Mouse (Mus musculus) heart, embryonic 11.5 days (tissue): ENCODE results near the gene Cenpu. TPM values are rescaled to one million over a fixed set of nuclear protein-coding genes. Genes with fewer than 3 reads are reported as not detected.
"Not testable (repeated sequence)": the region's sequence is repeated elsewhere in the genome, so short reads cannot be mapped to it uniquely, and the experiment has no call there.

ENCODE experiments used
- ATAC-seq: fragments of 200-750 bp; cut with Nextera tagmentation; replicated peaks from 2 replicates; pipeline ENCODE4 v1.8.0; 2017; ENCODE audit warnings: moderate library complexity; ENCODE audit not compliant: insufficient number of reproducible peaks, low FRiP score, low TSS enrichment
- H3K27ac ChIP-seq: fragments of 300-500 bp; sonication (generic); 2 replicates; pipeline ENCODE4 v1.5.1; 2014; ENCODE audit warnings: mild to moderate bottlenecking, low read depth, low read length
- H3K27me3 ChIP-seq: fragments of 300-500 bp; sonication (generic); 2 replicates; pipeline ENCODE4 v1.6.1; 2014; ENCODE audit warnings: mild to moderate bottlenecking, low read length, mixed read lengths; ENCODE audit not compliant: control insufficient read depth, insufficient read depth
- H3K36me3 ChIP-seq: fragments of 300-500 bp; sonication (generic); 2 replicates; pipeline ENCODE4 v1.6.1; 2014; ENCODE audit warnings: mild to moderate bottlenecking, low read length, moderate library complexity, mixed read lengths; ENCODE audit not compliant: control insufficient read depth, insufficient read depth
- H3K4me1 ChIP-seq: fragments of 300-500 bp; sonication (generic); 2 replicates; pipeline ENCODE4 v1.6.1; 2014; ENCODE audit warnings: low read length; ENCODE audit not compliant: control insufficient read depth, insufficient read depth
- H3K4me2 ChIP-seq: fragments of 300-500 bp; sonication (generic); 2 replicates; pipeline ENCODE4 v1.6.1; 2014; ENCODE audit warnings: mild to moderate bottlenecking, moderate library complexity
- H3K4me3 ChIP-seq: fragments of 300-500 bp; sonication (generic); 2 replicates; pipeline ENCODE4 v1.5.1; 2014; ENCODE audit warnings: low read depth, low read length
- H3K9ac ChIP-seq: fragments of 300-500 bp; sonication (generic); 2 replicates; pipeline ENCODE4 v1.6.1; 2014; ENCODE audit warnings: mild to moderate bottlenecking, low read depth, low read length, moderate library complexity
- H3K9me3 ChIP-seq: fragments of 300-500 bp; sonication (generic); replicated peaks from 2 replicates; pipeline ENCODE4 v1.6.1; 2016; ENCODE audit warnings: low read length; ENCODE audit not compliant: control insufficient read depth
- WGBS: fragments of 180-500 bp; shearing (Covaris S2); extraction: QIAGEN DNeasy Blood & Tissue Kit; methylation state at CpG from one replicate; pipeline ENCODE4 v1.1.7; 2014; ENCODE audit not compliant: insufficient replicate concordance; 5-methylcytosine and 5-hydroxymethylcytosine counted together
- polyA plus RNA-seq: library from polyadenylated mRNA; unstranded; fragments of >200 nt; fragmentation: Nextera tagmentation; extraction: Ambion mirVana; gene quantifications from 2 replicates; pipeline ENCODE4 v1.2.1, GENCODE M21; 2014

The Cenpu gene
- polyA plus RNA-seq, 1 experiment from 2014 or later: 18.4 TPM

DNA sequence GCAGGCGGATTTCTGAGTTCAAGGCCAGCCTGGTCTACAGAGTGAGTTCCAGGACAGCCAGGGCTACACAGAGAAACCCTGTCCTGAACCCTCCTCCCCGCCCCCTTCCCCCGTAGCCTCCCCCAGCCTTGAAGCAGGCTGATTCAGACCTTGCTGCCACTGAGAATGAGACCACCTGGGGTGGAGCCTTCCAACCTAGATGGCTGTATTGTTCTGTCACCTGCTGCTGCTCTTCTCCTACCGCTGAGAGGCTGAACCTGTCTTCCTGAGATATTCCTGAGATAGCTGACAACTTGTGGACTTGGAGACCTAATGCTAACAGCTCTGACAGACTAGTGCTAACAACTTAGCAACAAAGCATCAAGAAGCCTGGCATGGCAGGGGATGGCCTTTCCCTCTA, 32.5 kb downstream of the Cenpu start:
- H3K36me3 ChIP-seq, H3K4me2 ChIP-seq, ATAC-seq, H3K27me3 ChIP-seq, H3K4me3 ChIP-seq, H3K27ac ChIP-seq, H3K9ac ChIP-seq, H3K9me3 ChIP-seq, H3K4me1 ChIP-seq: not testable (repeated sequence)
- WGBS: 58% methylated on average over 4 of the region's 4 CpGs

DNA sequence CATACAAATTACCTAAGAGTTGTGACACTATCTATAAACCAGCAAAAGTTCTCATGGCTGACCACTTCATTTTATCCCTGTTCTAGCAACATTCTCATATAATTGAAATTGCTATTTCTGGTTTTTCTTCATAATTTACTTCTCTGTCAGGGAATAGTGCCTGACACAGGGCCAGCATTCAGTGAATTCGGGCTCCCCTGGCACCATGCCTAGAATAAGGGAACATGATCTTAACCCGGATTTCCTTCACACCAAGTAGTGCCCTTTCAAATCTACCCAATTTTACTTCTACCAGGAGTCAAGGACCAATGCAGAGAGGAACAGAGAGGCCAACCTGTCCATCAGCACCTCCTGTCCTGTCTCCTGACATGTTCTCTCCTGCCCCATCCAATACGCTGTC, 33.7 kb downstream of the Cenpu start:
- no peak for ATAC-seq
- Histone ChIP-seq H3K27me3 (no peaks in the 10 kb centered on the region), H3K4me1 (no peaks in the 10 kb centered on the region), H3K9me3 (no peaks in the 10 kb centered on the region), H3K4me2 (no peak overlapping the region), H3K4me3 (no peak overlapping the region), H3K9ac (no peak overlapping the region), H3K27ac (no peak overlapping the region), H3K36me3 (no peaks in the 10 kb centered on the region)
- 81% methylated on average over 3 of the region's 3 CpGs for WGBS

DNA sequence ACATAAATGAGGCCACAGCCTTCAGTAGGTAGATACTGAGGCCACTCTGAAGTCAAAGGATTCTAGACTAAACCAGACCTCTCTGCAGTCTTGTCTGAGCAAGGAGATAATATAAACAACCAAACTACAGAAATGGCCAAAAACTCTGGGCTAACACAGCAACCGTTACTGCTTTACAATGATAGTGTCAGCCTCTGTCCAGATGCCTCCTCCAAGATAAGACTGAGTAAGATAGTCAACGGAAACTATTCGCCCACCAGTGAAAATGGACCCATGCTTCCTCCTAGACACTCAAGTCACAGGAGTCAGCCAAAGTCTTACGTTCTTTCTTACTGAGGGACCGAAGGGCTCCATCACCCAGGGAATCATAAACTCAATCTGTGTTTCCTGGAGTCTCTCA, 36.1 kb downstream of the Cenpu start:
- 57% methylated on average over 5 of the region's 5 CpGs for whole genome bisulfite sequencing
- no peaks in the 10 kb centered on the region for H3K27me3 ChIP-seq
- H3K4me3 ChIP-seq: no peak overlapping the region
- no peaks in the 10 kb centered on the region for H3K9me3 ChIP-seq
- H3K4me1 ChIP-seq: peaks cover 1% of the 10 kb centered on the region; the same call in 1 of the 2 replicates
- H3K27ac ChIP-seq: no peak overlapping the region
- ATAC-seq: no peak
- no peaks in the 10 kb centered on the region for H3K36me3 ChIP-seq
- no peak overlapping the region for H3K4me2 ChIP-seq
- H3K9ac ChIP-seq: no peak overlapping the region

DNA sequence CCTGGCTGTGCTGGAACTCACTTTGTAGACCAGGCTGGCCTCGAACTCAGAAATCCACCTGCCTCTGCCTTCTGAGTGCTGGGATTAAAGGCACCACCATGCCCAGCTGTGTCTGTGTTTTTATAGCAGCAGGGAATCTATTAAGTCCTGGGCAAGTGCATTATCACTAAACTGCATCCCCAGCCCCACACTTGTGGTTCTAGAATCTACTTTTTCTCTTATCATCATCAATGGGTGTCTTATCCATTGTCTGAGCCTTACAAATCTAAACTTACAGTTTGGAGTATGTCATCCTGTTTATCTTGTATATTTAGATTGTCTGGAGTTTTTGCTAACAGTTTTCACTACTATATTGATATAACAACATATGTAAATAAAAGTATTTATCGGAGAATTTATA, 36.8 kb downstream of the Cenpu start:
- ATAC-seq: no peak
- peaks cover 4% of the 10 kb centered on the region; the same call in 1 of the 2 replicates for H3K4me1 ChIP-seq
- no peaks in the 10 kb centered on the region for H3K9me3 ChIP-seq
- H3K27me3 ChIP-seq: no peaks in the 10 kb centered on the region
- H3K9ac ChIP-seq: no peak overlapping the region
- H3K27ac ChIP-seq: no peak overlapping the region
- no peaks in the 10 kb centered on the region for H3K36me3 ChIP-seq
- no peak overlapping the region for H3K4me3 ChIP-seq
- WGBS: 92% methylated on average over 2 of the region's 2 CpGs
- H3K4me2 ChIP-seq: no peak overlapping the region

DNA sequence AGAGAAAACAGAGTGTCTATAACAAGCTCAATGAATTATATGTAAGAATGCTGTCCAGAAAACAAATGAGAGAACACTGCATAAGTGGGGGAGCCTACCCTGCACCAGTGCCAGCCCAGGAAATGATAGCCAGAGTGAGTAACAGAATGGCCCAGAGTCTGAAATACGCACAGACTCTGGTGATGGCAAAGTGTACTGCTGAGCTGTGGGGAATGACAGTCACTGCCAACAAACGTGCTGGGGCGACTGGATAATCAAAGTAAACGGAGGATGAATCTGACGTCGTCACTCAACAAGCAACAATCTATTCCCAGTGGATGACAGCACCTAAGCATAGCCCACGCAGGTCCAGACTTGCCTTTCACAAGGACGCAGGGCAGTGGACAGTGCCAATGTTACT, 41.2 kb downstream of the Cenpu start:
- H3K4me1 ChIP-seq: peaks cover 6% of the 10 kb centered on the region
- no peaks in the 10 kb centered on the region for H3K36me3 ChIP-seq
- no peak for ATAC-seq
- WGBS: 58% methylated on average over 8 of the region's 8 CpGs
- no peak overlapping the region for H3K27ac ChIP-seq
- H3K9ac ChIP-seq: no peak overlapping the region
- no peak overlapping the region for H3K4me3 ChIP-seq
- H3K9me3 ChIP-seq: no peaks in the 10 kb centered on the region
- H3K27me3 ChIP-seq: no peaks in the 10 kb centered on the region
- H3K4me2 ChIP-seq: no peak overlapping the region

DNA sequence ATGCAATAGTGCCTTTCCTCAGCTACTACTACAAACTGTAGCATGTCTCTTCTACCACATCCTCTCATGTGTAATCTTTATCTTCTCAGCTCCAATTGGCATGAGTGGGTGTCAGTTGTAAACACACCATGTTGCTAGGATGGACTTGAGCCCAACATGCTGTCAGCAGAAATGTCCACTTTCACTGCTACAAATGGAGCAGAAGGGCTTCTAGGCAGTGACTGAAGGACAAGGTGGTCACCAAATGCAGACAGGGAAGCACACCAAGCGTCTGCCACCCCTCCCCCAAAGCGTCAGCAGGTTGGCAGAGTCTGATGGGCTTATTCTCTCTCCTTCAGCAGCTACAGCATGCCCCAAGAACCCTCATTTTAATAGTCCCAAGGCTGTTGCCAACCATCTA, 41.9 kb downstream of the Cenpu start:
- WGBS: 53% methylated on average over 2 of the region's 2 CpGs
- Histone ChIP-seq H3K36me3 (no peaks in the 10 kb centered on the region), H3K4me2 (no peak overlapping the region), H3K9me3 (no peaks in the 10 kb centered on the region), H3K9ac (no peak overlapping the region), H3K4me3 (no peak overlapping the region), H3K4me1 (peaks cover 13% of the 10 kb centered on the region), H3K27me3 (no peaks in the 10 kb centered on the region), H3K27ac (no peak overlapping the region)
- ATAC-seq: no peak

DNA sequence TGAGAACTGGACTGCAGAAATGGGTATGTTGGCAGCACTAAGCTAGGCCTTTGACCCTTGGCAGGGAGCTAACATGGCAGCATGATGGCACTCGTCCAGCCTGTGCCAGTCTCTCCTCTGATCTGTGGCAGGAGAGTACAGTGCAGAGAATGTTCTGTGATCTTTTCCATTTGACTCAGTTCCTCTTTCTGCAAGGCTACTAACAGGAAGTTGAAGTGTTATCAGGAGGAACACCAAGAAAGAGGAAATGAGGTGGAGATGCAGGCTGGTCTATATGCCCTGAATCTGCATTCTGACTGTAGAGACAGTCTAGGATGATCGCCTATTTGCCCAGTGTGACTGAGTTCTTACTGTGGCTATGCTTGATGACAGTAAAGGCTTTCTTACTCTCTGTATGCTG, 43.8 kb downstream of the Cenpu start:
- 56% methylated on average over 2 of the region's 2 CpGs for WGBS

DNA sequence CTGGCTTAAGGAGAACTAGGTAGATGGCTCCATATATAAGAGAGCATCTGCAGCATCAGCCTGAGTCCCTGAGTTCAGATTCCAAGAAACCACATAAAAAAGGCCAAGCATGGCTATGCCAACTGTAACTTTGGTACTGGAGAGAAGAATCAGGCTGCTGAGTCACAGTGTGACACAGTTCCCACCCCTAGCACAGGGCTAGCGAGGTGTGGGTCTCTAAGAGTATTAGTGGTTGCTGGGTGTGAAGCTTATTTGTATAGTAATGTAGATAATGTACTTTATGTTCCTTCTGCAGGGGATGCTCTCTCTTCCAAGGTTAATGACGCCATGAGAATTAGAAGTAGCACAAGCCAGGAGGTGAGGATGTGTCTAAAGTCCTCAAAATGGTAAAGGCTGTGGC, 44.7 kb downstream of the Cenpu start:
- 86% methylated on average over 2 of the region's 2 CpGs for WGBS
- Histone ChIP-seq H3K4me2 (no peak overlapping the region), H3K4me3 (no peak overlapping the region), H3K9ac (no peak overlapping the region), H3K36me3 (no peaks in the 10 kb centered on the region), H3K4me1 (peaks cover 22% of the 10 kb centered on the region), H3K27me3 (no peaks in the 10 kb centered on the region), H3K27ac (no peak overlapping the region), H3K9me3 (no peaks in the 10 kb centered on the region)
- ATAC-seq: no peak

More for the DNA sequence above, 43.8 kb downstream of the Cenpu start:
- Histone ChIP-seq H3K4me2 (no peak overlapping the region), H3K27me3 (no peaks in the 10 kb centered on the region), H3K9ac (no peak overlapping the region), H3K9me3 (no peaks in the 10 kb centered on the region), H3K4me3 (no peak overlapping the region), H3K4me1 (peaks cover 22% of the 10 kb centered on the region), H3K36me3 (no peaks in the 10 kb centered on the region), H3K27ac (no peak overlapping the region)
- no peak for ATAC-seq

DNA sequence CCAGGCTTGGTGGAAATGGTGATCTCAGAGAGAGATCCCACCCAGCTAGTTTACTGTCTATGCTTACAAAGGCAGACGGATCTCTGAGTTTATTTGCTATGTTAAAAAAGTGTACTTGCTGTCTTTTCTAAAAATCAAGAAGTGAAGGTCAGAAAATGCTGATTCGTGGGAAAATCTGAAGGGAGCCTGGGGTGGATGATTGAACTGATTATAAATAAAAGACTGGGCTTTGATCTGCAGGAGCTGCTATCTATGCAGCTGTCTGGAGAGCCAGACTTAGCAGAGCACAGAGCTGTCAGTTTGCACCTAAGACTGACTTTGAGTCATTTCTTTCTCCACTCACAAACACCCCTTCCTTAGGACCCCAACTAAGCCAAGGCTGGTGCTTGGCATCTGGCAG, 45.6 kb downstream of the Cenpu start:
- ATAC-seq: no peak
- Histone ChIP-seq H3K36me3 (no peaks in the 10 kb centered on the region), H3K4me3 (no peak overlapping the region), H3K9me3 (no peaks in the 10 kb centered on the region), H3K4me1 (peaks cover 22% of the 10 kb centered on the region), H3K27ac (no peak overlapping the region), H3K27me3 (no peaks in the 10 kb centered on the region), H3K9ac (no peak overlapping the region), H3K4me2 (no peak overlapping the region)
- WGBS: 58% methylated on average over 2 of the region's 2 CpGs
